Mouse (Mus musculus) G1E (cell line): ENCODE measurements around the gene Nmnat2. TPM values are rescaled to one million over a fixed set of nuclear protein-coding genes. Genes with fewer than 3 reads are reported as not detected.

Source experiments
- ATAC-seq: 2 replicates; pipeline ENCODE4 v1.8.0; 2016; ENCODE audit warnings: mild to moderate bottlenecking; ENCODE audit not compliant: insufficient number of reproducible peaks, poor library complexity, low FRiP score, severe bottlenecking; ENCODE audit errors: extremely low read depth
- DNase-seq: peaks from one replicate; pipeline ENCODE4 v3.0.0; 2012; ENCODE audit warnings: low spot score
- H3K27me3 ChIP-seq: 2 replicates; pipeline ENCODE4 v1.6.1; 2012; ENCODE audit warnings: mild to moderate bottlenecking, low read length, inconsistent platforms; ENCODE audit not compliant: insufficient read depth
- H3K36me3 ChIP-seq: replicated peaks from 2 replicates; pipeline ENCODE3; 2012; ENCODE audit warnings: mild to moderate bottlenecking, inconsistent platforms
- H3K4me1 ChIP-seq: 2 replicates; pipeline ENCODE4 v1.6.1; 2012; ENCODE audit warnings: low read depth, low read length, inconsistent platforms, mixed read lengths; ENCODE audit not compliant: insufficient read depth
- H3K4me3 ChIP-seq: 2 replicates; pipeline ENCODE4 v1.5.1; 2012; ENCODE audit warnings: low read depth, mild to moderate bottlenecking, inconsistent platforms, low read length, moderate library complexity, mixed read lengths
- H3K9me3 ChIP-seq: replicated peaks from 2 replicates; pipeline ENCODE4 v1.6.1; 2012; ENCODE audit warnings: inconsistent platforms
- CTCF ChIP-seq: IDR thresholded peaks from 2 replicates; pipeline ENCODE4 v1.5.1; 2012; ENCODE audit warnings: low read depth, low read length, inconsistent platforms, mixed read lengths
- GATA1 ChIP-seq: IDR thresholded peaks from 2 replicates; pipeline ENCODE4 v1.6.1; 2012; ENCODE audit warnings: borderline replicate concordance, low read length, inconsistent platforms, mixed read lengths
- GATA2 ChIP-seq: IDR thresholded peaks from 2 replicates; pipeline ENCODE4 v1.6.1; 2012; ENCODE audit warnings: low read depth, low read length, inconsistent platforms, borderline replicate concordance
- POLR2AphosphoS5 ChIP-seq: IDR thresholded peaks from 2 replicates; pipeline ENCODE4 v1.6.1; 2012; ENCODE audit warnings: low read depth, low read length, inconsistent platforms; ENCODE audit not compliant: insufficient replicate concordance
- TAL1 ChIP-seq: conservative IDR thresholded peaks from 2 replicates; pipeline ENCODE4 v1.6.1; 2012; ENCODE audit warnings: low read depth, low read length, inconsistent platforms, mixed read lengths
- polyA plus RNA-seq: library from polyadenylated mRNA; stranded (reverse); fragments of >175 nt; gene quantifications from 2 replicates; pipeline ENCODE4 v1.2.3, GENCODE M21; 2012
- total RNA-seq, 2 experiments: library from RNA; stranded (forward) in 1 of 2; stranded (reverse) in 1 of 2; fragments of 200-1000 nt in 1 of 2; fragments of >200 nt in 1 of 2; fragmentation: Nextera tagmentation in 1 of 2; gene quantifications; 2 replicates each; pipeline ENCODE4 v1.2.3; 2014 to 2017

Nmnat2 gene
- total and polyA plus RNA-seq, 3 experiments = 0.22 TPM; not detected in 2

DNA sequence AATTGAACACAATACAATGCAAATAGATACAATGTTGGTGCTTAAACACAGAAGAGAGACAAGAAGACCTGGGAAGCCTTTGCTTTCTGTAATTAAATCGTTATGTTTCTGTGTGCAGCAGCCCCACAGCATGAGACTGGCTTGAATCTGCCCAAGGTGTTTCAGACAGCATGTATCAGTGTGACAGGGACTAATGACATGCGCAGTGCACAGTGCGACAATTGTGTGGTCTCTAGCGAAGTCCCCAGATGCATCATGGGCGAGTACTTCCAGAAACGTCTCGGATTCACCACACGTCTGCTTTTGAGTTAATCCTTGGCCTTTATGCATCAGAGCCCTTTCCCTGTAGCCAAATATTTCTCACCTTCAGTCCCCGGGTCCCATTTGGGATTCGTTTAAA lies 9.6 kb downstream of the Nmnat2 start:
- H3K36me3 ChIP-seq = no peaks in the 10 kb centered on the region
- no peak overlapping the region for H3K4me3 ChIP-seq
- H3K9me3 ChIP-seq = no peaks in the 10 kb centered on the region
- DNase-seq = no peak
- ATAC-seq = no peak
- TF ChIP-seq TAL1 = no peak
- TF ChIP-seq GATA2 = no peak
- no peak for TF ChIP-seq GATA1
- no peak for TF ChIP-seq POLR2AphosphoS5
- TF ChIP-seq CTCF = no peak
- peaks cover 9% of the 10 kb centered on the region for H3K4me1 ChIP-seq
- no peaks in the 10 kb centered on the region; the same call in 1 of the 2 replicates for H3K27me3 ChIP-seq

DNA sequence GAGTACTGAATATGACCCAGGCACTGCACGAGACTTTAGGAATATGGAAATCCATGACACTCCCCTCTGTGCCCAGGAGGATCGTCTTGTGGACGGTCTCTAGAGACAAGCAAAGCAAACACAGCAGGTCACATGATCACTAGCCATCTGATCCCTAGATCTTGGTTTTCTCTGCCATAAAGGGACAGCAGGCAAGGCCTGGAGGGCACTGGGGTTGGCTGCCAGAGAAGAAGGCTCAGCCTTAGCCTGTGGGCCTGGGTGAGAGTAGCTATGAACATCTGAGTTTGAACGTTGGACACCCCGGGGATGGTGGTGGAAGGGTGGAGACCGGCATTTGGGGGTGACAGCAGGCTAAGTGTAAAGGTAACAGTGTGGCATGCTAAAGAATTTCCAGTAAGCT lies 11.4 kb downstream of the Nmnat2 start:
- Histone ChIP-seq H3K27me3 (no peaks in the 10 kb centered on the region), H3K4me3 (no peak overlapping the region), H3K9me3 (no peaks in the 10 kb centered on the region), H3K4me1 (peaks cover 9% of the 10 kb centered on the region), H3K36me3 (no peaks in the 10 kb centered on the region)
- ATAC-seq (no peak), DNase-seq (no peak)
- TF ChIP-seq CTCF (no peak), TAL1 (no peak), POLR2AphosphoS5 (no peak), GATA2 (no peak), GATA1 (no peak)

DNA sequence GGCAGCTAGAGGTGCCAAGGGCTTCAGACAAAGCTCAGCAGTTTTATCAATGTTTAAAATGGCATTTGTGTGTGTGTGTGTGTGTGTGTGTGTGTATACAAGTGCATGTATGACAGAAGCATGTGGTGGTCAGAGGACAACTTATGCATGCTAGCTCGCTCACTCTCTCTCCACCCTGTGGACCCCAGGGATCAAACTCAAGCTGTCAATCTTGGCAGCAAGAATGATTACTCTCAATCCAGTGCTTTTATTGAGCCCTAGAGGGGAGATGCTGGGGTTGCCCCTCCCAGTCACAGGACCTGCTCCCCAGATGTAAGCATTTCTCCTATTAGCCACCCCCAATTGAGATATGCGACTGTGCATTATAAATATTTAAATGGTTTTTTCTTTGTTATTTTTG lies 11.9 kb downstream of the Nmnat2 start:
- Histone ChIP-seq H3K27me3 (no peaks in the 10 kb centered on the region), H3K36me3 (no peaks in the 10 kb centered on the region), H3K4me3 (no peak overlapping the region), H3K4me1 (peaks cover 9% of the 10 kb centered on the region), H3K9me3 (no peaks in the 10 kb centered on the region)
- DNase-seq = no peak
- no peak for TF ChIP-seq GATA1
- no peak for ATAC-seq

DNA sequence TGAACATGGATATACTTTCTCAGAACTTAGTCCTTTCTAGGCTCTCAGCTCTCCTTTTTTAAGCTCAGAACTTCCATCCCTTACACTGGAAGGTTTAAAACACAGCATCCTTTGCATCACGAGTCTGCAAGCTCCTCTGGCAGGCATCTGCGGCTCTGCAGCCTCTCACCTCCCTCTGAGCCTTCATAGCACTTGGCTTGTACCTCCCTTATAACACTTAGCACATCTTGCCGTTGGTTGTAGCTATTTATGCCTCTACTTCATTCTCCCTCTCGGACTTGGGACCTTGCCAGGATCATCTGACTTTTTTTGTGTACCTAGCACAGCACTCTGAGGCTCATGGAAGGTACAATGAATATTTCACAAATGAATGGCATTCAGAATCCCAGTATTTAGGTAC lies 14.3 kb downstream of the Nmnat2 start:
- Histone ChIP-seq H3K9me3 (no peaks in the 10 kb centered on the region), H3K27me3 (peaks cover 7% of the 10 kb centered on the region), H3K4me3 (no peak overlapping the region), H3K36me3 (no peaks in the 10 kb centered on the region), H3K4me1 (peaks cover 9% of the 10 kb centered on the region)
- no peak for DNase-seq
- ATAC-seq = no peak
- no peak for TF ChIP-seq CTCF

DNA sequence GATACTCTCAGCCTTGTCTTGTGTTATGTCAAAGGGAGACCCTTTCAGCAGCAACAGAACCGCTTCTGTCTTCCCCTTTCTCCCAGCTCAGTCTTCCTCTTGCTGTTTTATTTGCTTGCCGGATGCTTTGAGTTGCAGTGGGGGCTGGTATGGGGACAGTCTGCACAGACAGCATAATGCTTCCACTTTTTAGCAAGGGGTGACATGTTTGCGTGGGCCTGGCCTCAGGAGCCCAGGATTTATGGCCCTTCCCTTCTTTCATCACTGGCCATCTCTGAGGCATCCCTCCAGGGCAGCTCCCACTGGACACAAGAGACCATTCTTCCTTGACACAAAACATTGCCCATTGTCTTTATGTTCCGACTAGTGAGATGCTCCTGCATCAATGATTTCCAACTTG lies 18.2 kb downstream of the Nmnat2 start:
- no peak for TF ChIP-seq GATA1
- TF ChIP-seq TAL1 = no peak
- no peak for TF ChIP-seq CTCF
- no peak for TF ChIP-seq GATA2
- no peak for TF ChIP-seq POLR2AphosphoS5
- ATAC-seq = no peak

DNA sequence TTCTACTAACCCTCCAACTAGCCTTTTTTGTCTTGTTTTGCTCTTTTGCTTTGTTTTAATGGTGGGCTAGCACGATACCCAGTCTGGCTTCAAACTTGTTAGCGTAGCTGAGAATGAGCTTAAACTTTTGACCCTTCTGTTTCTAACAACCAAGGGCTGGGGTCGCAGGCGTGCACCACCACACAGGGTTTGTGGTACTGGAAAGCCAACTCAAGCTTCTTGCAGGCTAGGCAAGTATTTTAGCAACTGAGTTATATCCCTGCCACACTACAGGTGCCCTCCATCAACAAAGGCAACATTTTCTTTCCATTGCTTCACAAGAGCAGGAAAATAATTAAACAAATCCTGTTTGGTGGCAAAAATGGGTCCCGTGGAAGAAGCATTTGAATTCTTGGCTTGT lies 18.6 kb downstream of the Nmnat2 start:
- peaks cover 13% of the 10 kb centered on the region for H3K27me3 ChIP-seq
- peaks cover 6% of the 10 kb centered on the region for H3K9me3 ChIP-seq
- TF ChIP-seq GATA2 = no peak
- TF ChIP-seq CTCF = no peak
- no peak for TF ChIP-seq POLR2AphosphoS5
- TF ChIP-seq GATA1 = no peak
- TF ChIP-seq TAL1 = no peak
- ATAC-seq (no peak), DNase-seq (no peak)
- H3K36me3 ChIP-seq = no peaks in the 10 kb centered on the region
- no peaks in the 10 kb centered on the region for H3K4me1 ChIP-seq
- H3K4me3 ChIP-seq = no peak overlapping the region

More for the DNA sequence above, 18.2 kb downstream of the Nmnat2 start:
- H3K36me3 ChIP-seq = no peaks in the 10 kb centered on the region
- no peaks in the 10 kb centered on the region for H3K4me1 ChIP-seq
- DNase-seq = no peak
- H3K9me3 ChIP-seq = peaks cover 6% of the 10 kb centered on the region
- peaks cover 13% of the 10 kb centered on the region for H3K27me3 ChIP-seq
- H3K4me3 ChIP-seq = no peak overlapping the region

DNA sequence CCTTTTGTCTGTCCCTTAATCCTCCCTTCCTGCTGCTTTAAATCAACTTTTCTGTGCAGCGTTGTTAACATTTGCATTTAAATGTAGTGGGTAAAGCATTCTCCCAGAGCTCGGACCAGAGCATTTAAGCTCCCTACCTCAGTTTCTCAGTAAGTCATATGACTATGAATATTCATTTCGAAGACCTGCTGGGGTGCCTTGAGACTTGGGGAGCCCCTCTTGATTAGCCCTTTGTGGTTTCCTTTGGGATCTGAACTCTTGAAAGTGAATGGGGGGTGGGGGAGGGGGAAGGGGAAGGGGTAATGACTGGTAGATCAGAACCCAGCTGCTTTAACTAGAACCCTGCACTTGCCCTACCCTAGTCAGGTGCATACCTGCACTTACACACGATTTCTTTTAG lies 19.1 kb downstream of the Nmnat2 start:
- DNase-seq = no peak
- H3K4me1 ChIP-seq = no peaks in the 10 kb centered on the region

More for the DNA sequence above, 19.1 kb downstream of the Nmnat2 start:
- peaks cover 13% of the 10 kb centered on the region for H3K27me3 ChIP-seq
- peaks cover 6% of the 10 kb centered on the region for H3K9me3 ChIP-seq
- no peak for ATAC-seq
- no peak overlapping the region for H3K4me3 ChIP-seq
- H3K36me3 ChIP-seq = no peaks in the 10 kb centered on the region
- TF ChIP-seq GATA1 (no peak), CTCF (no peak), GATA2 (no peak), POLR2AphosphoS5 (no peak), TAL1 (no peak)
